Mouse (Mus musculus): ENCODE data around the gene Dync1i1. TPM values are rescaled to one million over a fixed set of nuclear protein-coding genes. Genes with fewer than 3 reads are reported as not detected.

Dync1i1 gene
- not detected for total RNA-seq (2023)

GRCm38 (mm10) chr6:5725611-5726236, at the start of gene Dync1i1:
Gene Dync1i1, plus strand, starts transcription at chr6:5725639.

Other genes starting within 250 kb of the Dync1i1 start
- gene Pdk4, start 229.3 kb upstream of the Dync1i1 start, total RNA-seq (2023), result 1 to 10 TPM in 1 of 2 experiments, under 1 TPM in 1; 0.60 to 1.1 TPM

All from neutrophil, adult 83 days (primary cell).